Mouse (Mus musculus) inflammation-experienced regulatory T-cells, adult 6 months (primary cell): ENCODE measurements around the gene 9130019O22Rik. TPM values are rescaled to one million over a fixed set of nuclear protein-coding genes. Genes with fewer than 3 reads are reported as not detected.

ENCODE experiments used
- ATAC-seq: one replicate; pipeline ENCODE4 v1.8.0; 2017
- polyA plus RNA-seq, 3 experiments: library from polyadenylated mRNA; unstranded; fragments of 100-300 nt; shearing (Covaris generic); gene quantifications; one replicate each; pipeline ENCODE4 v1.2.1; 2017

The 9130019O22Rik gene
- polyA plus RNA-seq, 3 experiments from 2014 or later: 4.8 to 8.8 (median 6.5) TPM

DNA sequence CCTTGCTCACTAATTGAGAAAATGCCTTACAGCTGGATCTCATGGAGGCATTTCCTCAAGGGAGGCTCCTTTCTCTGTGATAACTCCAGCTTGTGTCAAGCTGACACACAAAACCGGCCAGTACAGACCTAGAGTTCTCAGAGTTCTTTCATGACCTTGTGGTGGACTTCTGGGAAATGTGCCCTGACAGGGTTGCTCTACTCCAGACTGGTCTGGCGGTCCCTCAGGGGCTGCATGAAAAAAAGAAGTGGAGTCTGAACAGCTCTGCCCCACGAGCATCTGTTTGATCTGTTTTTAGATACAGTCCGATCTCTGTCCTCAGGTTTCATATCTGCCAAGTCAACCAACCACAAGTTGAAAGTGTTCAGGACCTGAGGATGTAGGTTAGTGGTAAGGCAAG lies 49.3 kb downstream of the 9130019O22Rik start:
- no peak for ATAC-seq

DNA sequence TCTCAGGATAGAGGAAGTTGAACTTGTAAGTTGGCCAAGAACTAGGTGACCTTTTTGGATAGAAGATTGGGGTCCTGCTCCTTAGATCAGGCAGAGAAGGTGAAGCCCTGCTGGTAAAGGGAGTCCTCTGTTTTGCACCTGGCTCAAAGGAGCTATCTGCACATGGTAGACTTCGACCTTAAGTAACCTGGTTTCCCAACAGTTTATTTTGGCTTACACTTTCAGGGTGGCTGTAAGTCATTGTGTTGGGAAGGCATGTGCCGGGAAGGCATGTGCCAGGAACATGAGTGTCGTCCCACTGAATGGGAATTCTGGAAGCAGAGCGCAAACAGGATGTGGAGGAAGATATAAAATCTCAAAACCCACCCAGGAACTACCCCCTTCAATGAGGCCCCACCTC lies 51.4 kb downstream of the 9130019O22Rik start:
- ATAC-seq: no peak

DNA sequence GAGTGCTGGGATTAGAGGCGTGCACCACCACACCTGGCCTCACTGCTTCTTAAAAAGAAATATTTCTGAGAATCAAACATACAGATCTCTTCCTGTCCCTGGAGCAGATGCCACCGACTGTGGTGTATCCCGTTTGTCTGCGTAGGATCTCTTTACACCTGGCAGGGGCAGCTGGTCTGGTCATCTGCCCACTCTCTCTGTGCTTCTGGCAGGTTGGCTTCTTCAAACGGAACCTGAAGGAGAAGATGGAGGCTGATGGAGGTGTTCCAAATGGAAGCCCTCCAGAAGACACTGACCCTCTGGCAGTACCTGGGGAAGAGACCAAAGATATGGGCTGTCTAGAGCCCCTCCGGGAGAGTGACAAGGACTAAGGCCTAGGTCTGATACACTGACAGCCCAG lies 53.7 kb downstream of the 9130019O22Rik start:
- no peak for ATAC-seq

Other genes starting within 250 kb of the 9130019O22Rik start
- gene Spn, start 249.3 kb downstream of the 9130019O22Rik start, polyA plus RNA-seq: 100 to 1,000 TPM; 105 to 226 (median 130) TPM
- 10 to 100 TPM; 43.2 to 56.9 (median 48.7) TPM for gene Cd2bp2, start 191.1 kb downstream of the 9130019O22Rik start, polyA plus RNA-seq
- gene Tbc1d10b, start 178.7 kb downstream of the 9130019O22Rik start, polyA plus RNA-seq: 10 to 100 TPM; 13.2 to 16.6 (median 13.6) TPM
- gene Mylpf, start 178.3 kb downstream of the 9130019O22Rik start, polyA plus RNA-seq: 10 to 100 TPM; 23.0 to 25.8 (median 23.4) TPM
- gene Zfp553, start 154.1 kb downstream of the 9130019O22Rik start, polyA plus RNA-seq: 1 to 10 TPM; 3.3 to 6.8 (median 4.6) TPM
- 100 to 1,000 TPM; 783 to 927 (median 807) TPM for gene Sept1, start 154.0 kb downstream of the 9130019O22Rik start, polyA plus RNA-seq
- 1 to 10 TPM in 1 of 3 experiments, under 1 TPM in 1, not detected in 1; 0.46 to 1.5 TPM for gene Zfp771, start 142.9 kb downstream of the 9130019O22Rik start, polyA plus RNA-seq
- gene Dctpp1, start 126.5 kb downstream of the 9130019O22Rik start, polyA plus RNA-seq: 10 to 100 TPM; 37.2 to 88.3 (median 51.2) TPM
- 10 to 100 TPM; 19.4 to 45.4 (median 28.6) TPM for gene Sephs2, start 113.1 kb downstream of the 9130019O22Rik start, polyA plus RNA-seq
- 100 to 1,000 TPM; 201 to 247 (median 214) TPM for gene Itgal, start 90.9 kb downstream of the 9130019O22Rik start, polyA plus RNA-seq
- under 1 TPM in 1 of 3 experiments, not detected in 2; 0.28 TPM for gene Zfp768, start 41.6 kb downstream of the 9130019O22Rik start, polyA plus RNA-seq
- 10 to 100 TPM in 2 of 3 experiments, 1 to 10 TPM in 1; 9.9 to 11.0 (median 10.6) TPM for gene Zfp747, start 11.1 kb downstream of the 9130019O22Rik start, polyA plus RNA-seq
- 1 to 10 TPM; 4.0 to 7.8 (median 5.4) TPM for gene E430018J23Rik, start 6.5 kb upstream of the 9130019O22Rik start, polyA plus RNA-seq
- gene Zfp764, start 19.7 kb upstream of the 9130019O22Rik start, polyA plus RNA-seq: 1 to 10 TPM; 3.6 to 7.5 (median 6.1) TPM
- gene Zfp688, start 34.9 kb upstream of the 9130019O22Rik start, polyA plus RNA-seq: 10 to 100 TPM; 15.5 to 20.4 (median 16.4) TPM
- 1 to 10 TPM; 4.3 to 5.0 (median 4.7) TPM for gene Zfp689, start 62.0 kb upstream of the 9130019O22Rik start, polyA plus RNA-seq
- 100 to 1,000 TPM; 151 to 194 (median 184) TPM for gene Prr14, start 72.4 kb upstream of the 9130019O22Rik start, polyA plus RNA-seq
- 10 to 100 TPM; 17.7 to 30.0 (median 19.5) TPM for gene Fbrs, start 92.0 kb upstream of the 9130019O22Rik start, polyA plus RNA-seq
- 10 to 100 TPM in 1 of 3 experiments, 1 to 10 TPM in 2; 6.2 to 19.0 (median 9.0) TPM for gene Srcap, start 124.8 kb upstream of the 9130019O22Rik start, polyA plus RNA-seq
- 10 to 100 TPM; 22.6 to 29.7 (median 25.3) TPM for gene Gm42715, start 132.4 kb upstream of the 9130019O22Rik start, polyA plus RNA-seq
- gene Tmem265, start 174.2 kb upstream of the 9130019O22Rik start, polyA plus RNA-seq: 10 to 100 TPM; 30.0 to 46.0 (median 34.3) TPM
- gene Phkg2, start 186.2 kb upstream of the 9130019O22Rik start, polyA plus RNA-seq: 100 to 1,000 TPM in 1 of 3 experiments, 10 to 100 TPM in 2; 75.0 to 116 (median 93.2) TPM
- 1 to 10 TPM in 1 of 3 experiments, under 1 TPM in 2; 0.21 to 1.3 (median 0.72) TPM for gene Ccdc189, start 201.4 kb upstream of the 9130019O22Rik start, polyA plus RNA-seq
- gene Rnf40, start 201.6 kb upstream of the 9130019O22Rik start, polyA plus RNA-seq: 10 to 100 TPM; 24.0 to 30.6 (median 29.7) TPM
- under 1 TPM in 2 of 3 experiments, not detected in 1; 0.74 to 0.92 TPM for gene Zfp629, start 228.6 kb upstream of the 9130019O22Rik start, polyA plus RNA-seq